Mouse (Mus musculus) lung, adult 2 months (tissue): ENCODE measurements around the gene Eddm3b. TPM values are rescaled to one million over a fixed set of nuclear protein-coding genes. Genes with fewer than 3 reads are reported as not detected.
A peak's percentile ranks its signal among the peaks of the same experiment; 100 is the strongest.

ENCODE experiments used
- DNase-seq: peaks from one replicate; pipeline ENCODE4 v3.0.0; 2022
- H3K4me1 ChIP-seq: fragments of 200-500 bp; 2 replicates; pipeline ENCODE4 v1.6.1; 2011; ENCODE audit warnings: low read length; ENCODE audit not compliant: control insufficient read depth, insufficient read depth
- H3K4me3 ChIP-seq: fragments of 200-500 bp; replicated peaks from 2 replicates; pipeline ENCODE3; 2011; ENCODE audit warnings: low read depth, mild to moderate bottlenecking, control low read depth, low read length; ENCODE audit errors: extremely low read depth
- CTCF ChIP-seq: fragments of 200-500 bp; IDR thresholded peaks from 2 replicates; pipeline ENCODE4 v1.5.1; 2011; ENCODE audit warnings: mild to moderate bottlenecking, low read length, control low read depth; ENCODE audit not compliant: insufficient read depth
- POLR2A ChIP-seq: fragments of 200-500 bp; IDR thresholded peaks from 2 replicates; pipeline ENCODE4 v1.6.1; 2011; ENCODE audit warnings: low read depth, mild to moderate bottlenecking, control low read depth, low read length, borderline replicate concordance; ENCODE audit errors: extremely low read depth
- WGBS: fragments of 180-500 bp; shearing (Covaris S2); methylation state at CpG from one replicate; pipeline ENCODE4 v1.1.7; 2018; 5-methylcytosine and 5-hydroxymethylcytosine counted together
- polyA plus RNA-seq: library from polyadenylated mRNA; depleted of rRNA; stranded (reverse); fragments of >200 nt; gene quantifications from 2 replicates; pipeline ENCODE4 v1.2.3, GENCODE M21; 2012

Eddm3b gene
- polyA plus RNA-seq, 1 experiment, result not detected

- no peak for TF ChIP-seq CTCF
- no peak for TF ChIP-seq POLR2A
- no peak overlapping the region for H3K4me3 ChIP-seq
- peaks cover 5% of the 10 kb centered on the region; the same call in 1 of the 2 replicates for H3K4me1 ChIP-seq
- no peak for DNase-seq
- 84% methylated on average over 4 of the region's 4 CpGs for WGBS
Observed at GRCm38 (mm10) chr14:51085911-51086310, 28.3 kb upstream of the Eddm3b start.

GRCm38 (mm10) chr14:51087762-51088161 is 26.5 kb upstream of the Eddm3b start:
- no peak for TF ChIP-seq CTCF
- TF ChIP-seq POLR2A, result no peak
- DNase-seq, result no peak
- H3K4me3 ChIP-seq, result no peak overlapping the region
- H3K4me1 ChIP-seq, result peaks cover 5% of the 10 kb centered on the region; the same call in 1 of the 2 replicates
- 25% methylated on average over 9 of the region's 9 CpGs for WGBS

- H3K4me1 ChIP-seq, result peaks cover 5% of the 10 kb centered on the region; the same call in 1 of the 2 replicates
- peak; percentile 82 for DNase-seq
- 2% methylated on average over 23 of the region's 23 CpGs for WGBS
- TF ChIP-seq CTCF (no peak), POLR2A (no peak)
- peak overlapping the region; percentile 93 for H3K4me3 ChIP-seq
Observed at GRCm38 (mm10) chr14:51088166-51088969, 25.9 kb upstream of the Eddm3b start.

- H3K4me3 ChIP-seq, result peak overlapping the region; percentile 93
- no peak for TF ChIP-seq POLR2A
- 0 out of 2 replicates have a peak, but pooled peaks have one; percentile 10 for TF ChIP-seq CTCF
- under 1% methylated on average over 34 of the region's 34 CpGs for WGBS
- peaks cover 6% of the 10 kb centered on the region; the same call in 1 of the 2 replicates for H3K4me1 ChIP-seq
- peak; percentile 95 for DNase-seq
Observed at GRCm38 (mm10) chr14:51088970-51089673, 25.1 kb upstream of the Eddm3b start.

DNA sequence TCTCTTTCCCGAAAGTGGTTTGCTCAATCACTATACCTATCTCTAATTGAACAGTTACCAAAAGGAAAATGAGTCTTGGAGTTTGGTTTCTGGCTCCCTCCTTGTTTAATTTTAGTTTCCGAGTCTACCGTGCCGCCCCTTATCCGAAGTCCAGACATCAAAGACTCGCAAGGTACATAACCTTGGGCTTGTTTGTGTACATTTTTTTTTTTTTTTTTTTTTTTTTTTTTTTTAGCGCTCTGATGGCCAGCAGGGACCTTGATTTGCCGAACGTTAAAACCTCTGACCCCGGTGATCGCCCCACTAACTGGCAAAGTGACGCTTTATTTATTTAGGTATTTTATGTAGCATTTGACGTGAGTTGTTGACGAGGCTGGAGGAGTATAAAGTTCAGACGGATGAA is 24.6 kb upstream of the Eddm3b start:
- no peak for TF ChIP-seq CTCF
- TF ChIP-seq POLR2A, result no peak
- peak overlapping the region; percentile 93 for H3K4me3 ChIP-seq
- under 1% methylated on average over 15 of the region's 15 CpGs for WGBS
- peaks cover 7% of the 10 kb centered on the region; the same call in 1 of the 2 replicates for H3K4me1 ChIP-seq
- no peak for DNase-seq

- DNase-seq, result peak; percentile 83
- H3K4me1 ChIP-seq, result peaks cover 10% of the 10 kb centered on the region
- H3K4me3 ChIP-seq, result peak overlapping the region; percentile 93
- under 1% methylated on average over 27 of the region's 27 CpGs for WGBS
- peak; percentile 17; the same call in 1 of the 2 replicates for TF ChIP-seq POLR2A
- TF ChIP-seq CTCF, result no peak
Observed at GRCm38 (mm10) chr14:51090077-51090781, 24.0 kb upstream of the Eddm3b start.

DNA sequence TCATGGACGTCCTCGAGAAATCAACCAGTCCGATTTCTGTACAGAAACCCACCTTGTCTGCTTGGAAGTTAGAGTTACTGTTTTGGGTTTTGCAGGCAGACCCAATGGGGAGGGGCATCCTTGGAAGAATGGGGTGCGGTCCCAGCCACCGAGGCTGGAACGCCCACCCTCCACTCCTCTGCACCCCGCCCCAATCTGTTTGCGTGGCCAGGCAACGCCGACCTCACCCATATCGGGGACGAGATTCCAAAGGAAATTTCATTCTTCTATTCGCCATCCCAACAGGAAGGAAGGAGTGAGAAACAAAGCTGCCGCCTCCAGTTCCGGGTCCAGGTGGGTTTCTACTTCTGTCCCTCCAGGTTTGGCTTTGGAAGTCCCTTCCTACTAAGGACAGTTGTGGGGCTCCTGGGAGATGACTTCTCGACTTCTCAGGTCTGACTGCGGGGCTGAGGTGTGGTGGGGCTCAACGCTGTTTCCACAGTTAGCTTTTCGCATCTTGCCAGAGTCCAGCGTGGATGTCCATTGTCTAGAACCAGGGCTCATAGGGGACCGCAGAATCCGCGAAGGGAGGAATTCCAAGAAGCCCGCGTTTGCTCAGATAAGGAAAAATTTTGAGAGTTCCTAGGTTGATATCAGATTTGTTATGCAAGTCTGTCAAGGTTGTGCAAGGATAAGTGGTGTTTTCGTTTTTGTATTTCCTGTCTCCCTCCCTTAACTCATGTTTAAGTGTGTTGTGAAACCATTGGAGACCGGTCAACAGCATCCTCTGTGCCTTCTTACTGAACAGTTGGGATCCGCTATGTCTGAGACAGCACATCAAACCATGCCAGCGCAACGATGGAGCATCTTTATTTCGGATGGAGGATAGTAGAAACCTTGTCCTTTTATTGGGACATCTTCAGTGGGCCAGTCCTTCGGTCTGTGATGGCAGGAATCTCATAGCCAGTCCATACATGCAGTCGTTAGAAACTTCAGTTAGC is 23.0 kb upstream of the Eddm3b start, which contains the start of the genes Rnase4 and Ang:
Gene Rnase4, plus strand, starts transcription at position 157 of the 980 bp plus-strand sequence.
Gene Ang, plus strand, starts transcription at position 230 of the 980 bp plus-strand sequence.
- 5% methylated on average over 33 of the region's 33 CpGs for WGBS
- H3K4me1 ChIP-seq, result peaks cover 13% of the 10 kb centered on the region
- H3K4me3 ChIP-seq, result peak within 1 kb of the TSS; percentile 93
- TF ChIP-seq POLR2A (peak; percentile 42; the same call in 1 of the 2 replicates), CTCF (no peak)
- peak; percentile 71 for DNase-seq

DNA sequence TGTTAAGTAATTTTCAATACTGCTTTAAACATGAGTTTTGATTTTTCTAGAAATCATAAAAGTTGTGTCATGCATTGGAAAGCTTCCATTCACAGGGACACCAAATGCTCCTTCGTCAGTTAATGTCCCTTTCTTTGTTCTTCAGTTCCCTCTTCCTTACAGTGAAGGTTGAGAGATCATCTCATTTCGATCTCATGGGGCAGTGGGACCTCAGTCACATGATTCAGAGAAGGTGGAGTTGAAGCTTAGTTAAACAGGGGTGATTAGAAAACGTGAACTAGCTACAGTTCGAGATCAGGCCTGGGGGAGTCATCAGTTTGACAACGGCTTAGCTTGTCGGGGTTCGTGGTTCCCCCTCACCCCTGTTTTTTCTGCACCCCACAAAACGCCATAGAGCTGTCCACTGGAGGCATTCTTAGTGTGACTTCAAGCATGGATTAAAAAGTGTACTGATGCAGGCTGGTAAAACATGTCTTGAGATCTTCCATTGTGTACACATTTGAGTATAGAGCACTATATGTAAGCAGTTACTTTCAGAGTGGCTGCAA is 22.1 kb upstream of the Eddm3b start:
- no peak for DNase-seq
- TF ChIP-seq POLR2A (no peak), CTCF (no peak)
- WGBS, result 44% methylated on average over 8 of the region's 8 CpGs
- Histone ChIP-seq H3K4me3 (no peak overlapping the region), H3K4me1 (peaks cover 13% of the 10 kb centered on the region)

- TF ChIP-seq POLR2A, result no peak
- no peak for TF ChIP-seq CTCF
- WGBS, result 19% methylated on average over 3 of the region's 3 CpGs
- DNase-seq, result no peak
Observed at GRCm38 (mm10) chr14:51093496-51093895, 20.7 kb upstream of the Eddm3b start.

More at GRCm38 (mm10) chr14:51093496-51093895, 20.7 kb upstream of the Eddm3b start:
- H3K4me3 ChIP-seq, result no peak overlapping the region
- H3K4me1 ChIP-seq, result peaks cover 11% of the 10 kb centered on the region
